Mouse (Mus musculus) Patski (cell line): Measurements from ENCODE around the gene Hdac4. TPM values are rescaled to one million over a fixed set of nuclear protein-coding genes. Genes with fewer than 3 reads are reported as not detected.
A peak's percentile ranks its signal among the peaks of the same experiment; 100 is the strongest.

Experiments
- ATAC-seq: fragments of 100-300 bp; one replicate; pipeline ENCODE4 v1.8.0; 2021
- CTCF ChIA-PET: fragments of 350-600 bp; sonication (Branson Sonifier 250); formaldehyde crosslinking; loops from one replicate; lab custom pipeline; 2022; ENCODE audit warnings: inconsistent platforms; lab: Charles Lee
- POLR2A ChIA-PET: fragments of 350-600 bp; sonication (Branson Sonifier 250); formaldehyde crosslinking; loops from one replicate; lab custom pipeline; 2022; ENCODE audit warnings: antibody characterized with exemption, inconsistent platforms; lab: Charles Lee
- DNase-seq: peaks from one replicate; pipeline ENCODE4 v3.0.0-alpha.2; 2011; ENCODE audit warnings: low read depth, low spot score
- H3K27me3 ChIP-seq: fragments of 371-371 bp; one replicate; pipeline ENCODE4 v1.5.1; 2021
- CTCF ChIP-seq: fragments of 100-300 bp; IDR thresholded peaks from one replicate; pipeline ENCODE4 v1.5.1; 2021
- in situ Hi-C: fragments of 300-500 bp; cut with MboI; formaldehyde crosslinking; loops from 3 replicates; pipeline ENCODE4 v1.11.1; 2018; ENCODE audit warnings: low pct_unique_long_range_greater_than_20kb, mixed read lengths
- polyA plus RNA-seq: library from polyadenylated mRNA; unstranded; gene quantifications from one replicate; pipeline ENCODE4 v1.2.3, GENCODE M21; 2021

The Hdac4 gene
- polyA plus RNA-seq, 1 experiment from 2014 or later, result 15.0 TPM

GRCm38 (mm10) chr1:92014496-92014895 is 181.0 kb downstream of the Hdac4 start:
- ChIA-PET CTCF (interaction anchor here (0.6 kb wide), 1 partner anchor 10 kb away, joined by 3 read pairs; no protein-coding TSS in a partner anchor), POLR2A (interaction anchor here (1.1 kb wide), 1 partner anchor 24 kb away, joined by 3 read pairs; no protein-coding TSS in a partner anchor)
- in situ Hi-C loops, result no loop called here
- no peaks in the 10 kb centered on the region for H3K27me3 ChIP-seq
- DNase-seq, result no peak
- TF ChIP-seq CTCF, result no peak
- no peak for ATAC-seq

- ChIA-PET CTCF (interaction anchor here (1.1 to 1.4 kb wide), 2 partner anchors 9 to 15 kb away, joined by 3 read pairs; no protein-coding TSS in a partner anchor), POLR2A (no interaction called here)
- TF ChIP-seq CTCF, result peak; percentile 21
- ATAC-seq (no peak), DNase-seq (no peak)
- in situ Hi-C loops, result loop anchor here (10.0 kb wide), 1 partner anchor 168 kb away; no protein-coding TSS in a partner anchor
- H3K27me3 ChIP-seq, result no peaks in the 10 kb centered on the region
Measured at GRCm38 (mm10) chr1:92006666-92007065, 188.8 kb downstream of the Hdac4 start.

GRCm38 (mm10) chr1:92005617-92005940 is 189.9 kb downstream of the Hdac4 start:
- in situ Hi-C loops, result loop anchor here (10.0 kb wide), 1 partner anchor 169 kb away; no protein-coding TSS in a partner anchor
- H3K27me3 ChIP-seq, result no peaks in the 10 kb centered on the region
- POLR2A ChIA-PET, result no interaction called here
- TF ChIP-seq CTCF, result no peak
- CTCF ChIA-PET, result interaction anchor here (1.4 kb wide), 1 partner anchor 10 kb away, joined by 3 read pairs; no protein-coding TSS in a partner anchor
- ATAC-seq, result no peak
- DNase-seq, result no peak

- CTCF ChIA-PET, result interaction anchor here (1.5 kb wide), 1 partner anchor 9 kb away, joined by 3 read pairs; no protein-coding TSS in a partner anchor
- DNase-seq (peak; percentile 50), ATAC-seq (peak; percentile 51)
- no peaks in the 10 kb centered on the region for H3K27me3 ChIP-seq
- no peak for TF ChIP-seq CTCF
- in situ Hi-C loops, result loop anchor here (10.0 kb wide), 1 partner anchor 170 kb away; no protein-coding TSS in a partner anchor
- POLR2A ChIA-PET, result no interaction called here
Measured at GRCm38 (mm10) chr1:92004906-92005616, 190.4 kb downstream of the Hdac4 start.

- no peaks in the 10 kb centered on the region for H3K27me3 ChIP-seq
- DNase-seq (no peak), ATAC-seq (no peak)
- ChIA-PET POLR2A (no interaction called here), CTCF (interaction anchor here (1.5 kb wide), 1 partner anchor 10 kb away, joined by 3 read pairs; no protein-coding TSS in a partner anchor)
- in situ Hi-C loops, result loop anchor here (10.0 kb wide), 1 partner anchor 171 kb away; no protein-coding TSS in a partner anchor
- no peak for TF ChIP-seq CTCF
Measured at GRCm38 (mm10) chr1:92004122-92004521, 191.4 kb downstream of the Hdac4 start.

- ATAC-seq (no peak), DNase-seq (no peak)
- in situ Hi-C loops, result loop anchor here (10.0 kb wide), 1 partner anchor 175 kb away; no protein-coding TSS in a partner anchor
- no peak for TF ChIP-seq CTCF
- no peaks in the 10 kb centered on the region for H3K27me3 ChIP-seq
- POLR2A ChIA-PET, result no interaction called here
- CTCF ChIA-PET, result no interaction called here
Measured at GRCm38 (mm10) chr1:92000226-92000625, 195.3 kb downstream of the Hdac4 start.

- ChIA-PET POLR2A (no interaction called here), CTCF (no interaction called here)
- in situ Hi-C loops, result no loop called here
- DNase-seq, result no peak
- no peak for ATAC-seq
- H3K27me3 ChIP-seq, result no peaks in the 10 kb centered on the region
- TF ChIP-seq CTCF, result no peak
Measured at GRCm38 (mm10) chr1:91993658-91994165, 201.8 kb downstream of the Hdac4 start.

GRCm38 (mm10) chr1:91992652-91993051 is 202.8 kb downstream of the Hdac4 start:
- in situ Hi-C loops, result no loop called here
- DNase-seq (no peak), ATAC-seq (no peak)
- POLR2A ChIA-PET, result interaction anchor here (0.6 to 0.7 kb wide), 3 partner anchors 51 to 407 kb away, joined by 3 to 7 read pairs (median 3); no protein-coding TSS in a partner anchor
- no peak for TF ChIP-seq CTCF
- CTCF ChIA-PET, result interaction anchor here (1.1 kb wide), 1 partner anchor 14 kb away, joined by 3 read pairs; no protein-coding TSS in a partner anchor
- H3K27me3 ChIP-seq, result no peaks in the 10 kb centered on the region

GRCm38 (mm10) chr1:91991597-91991996 is 203.9 kb downstream of the Hdac4 start:
- ChIA-PET POLR2A (interaction anchor here (1.3 kb wide), 1 partner anchor 23 kb away, joined by 3 read pairs; no protein-coding TSS in a partner anchor), CTCF (interaction anchor here (1.1 to 1.4 kb wide), 2 partner anchors 15 to 369 kb away, joined by 3 read pairs; no protein-coding TSS in a partner anchor)
- ATAC-seq, result no peak
- H3K27me3 ChIP-seq, result no peaks in the 10 kb centered on the region
- in situ Hi-C loops, result no loop called here
- no peak for TF ChIP-seq CTCF
- DNase-seq, result no peak

GRCm38 (mm10) chr1:91990852-91991251 is 204.6 kb downstream of the Hdac4 start:
- DNase-seq (no peak), ATAC-seq (no peak)
- POLR2A ChIA-PET, result interaction anchor here (1.3 kb wide), 1 partner anchor 24 kb away, joined by 3 read pairs; no protein-coding TSS in a partner anchor
- in situ Hi-C loops, result no loop called here
- no peak for TF ChIP-seq CTCF
- no peaks in the 10 kb centered on the region for H3K27me3 ChIP-seq
- CTCF ChIA-PET, result interaction anchor here (1.4 kb wide), 1 partner anchor 370 kb away, joined by 3 read pairs; no protein-coding TSS in a partner anchor
